Mouse (Mus musculus): ENCODE data around the gene Pou3f1. TPM values are rescaled to one million over a fixed set of nuclear protein-coding genes. Genes with fewer than 3 reads are reported as not detected.

Pou3f1 gene
- polyA plus RNA-seq, 1 experiment from 2014 or later: 3.0 TPM

- no peak overlapping the region for H3K4me2 ChIP-seq (ENCODE audit: low read length)
- no peak for ATAC-seq
- H3K27me3 ChIP-seq (replicated peaks; ENCODE audit: control insufficient read depth, insufficient read depth, low read length): peaks cover 6% of the 10 kb centered on the region
- H3K4me3 ChIP-seq (ENCODE audit: low read length): no peak overlapping the region
- 93% methylated on average over 9 of the region's 9 CpGs for WGBS
- H3K4me1 ChIP-seq (ENCODE audit: control insufficient read depth, insufficient read depth, low read depth, low read length): no peaks in the 10 kb centered on the region
- no peaks in the 10 kb centered on the region for H3K9me3 ChIP-seq (ENCODE audit: control insufficient read depth, low read length)
- no peak overlapping the region for H3K9ac ChIP-seq (ENCODE audit: low read depth, low read length)
- H3K27ac ChIP-seq (ENCODE audit: low read depth, low read length): no peak overlapping the region
- no peaks in the 10 kb centered on the region for H3K36me3 ChIP-seq (ENCODE audit: control insufficient read depth, insufficient read depth, low read length)
Observed at GRCm38 (mm10) chr4:124643859-124644258, 12.7 kb upstream of the Pou3f1 start.

GRCm38 (mm10) chr4:124644974-124645433, 11.6 kb upstream of the Pou3f1 start:
- Histone ChIP-seq H3K4me1 (ENCODE audit: control insufficient read depth, insufficient read depth, low read depth, low read length) (no peaks in the 10 kb centered on the region), H3K36me3 (ENCODE audit: control insufficient read depth, insufficient read depth, low read length) (no peaks in the 10 kb centered on the region), H3K4me2 (ENCODE audit: low read length) (no peak overlapping the region), H3K9ac (ENCODE audit: low read depth, low read length) (no peak overlapping the region), H3K9me3 (ENCODE audit: control insufficient read depth, low read length) (no peaks in the 10 kb centered on the region), H3K4me3 (ENCODE audit: low read length) (no peak overlapping the region), H3K27ac (ENCODE audit: low read depth, low read length) (no peak overlapping the region), H3K27me3 (replicated peaks; ENCODE audit: control insufficient read depth, insufficient read depth, low read length) (peaks cover 9% of the 10 kb centered on the region; the same call in 1 of the 2 replicates)
- WGBS: 31% methylated on average over 3 of the region's 3 CpGs
- ATAC-seq: no peak

GRCm38 (mm10) chr4:124646591-124646990, 10.0 kb upstream of the Pou3f1 start:
- WGBS: 31% methylated on average over 8 of the region's 8 CpGs
- Histone ChIP-seq H3K4me1 (ENCODE audit: control insufficient read depth, insufficient read depth, low read depth, low read length) (no peaks in the 10 kb centered on the region), H3K4me2 (ENCODE audit: low read length) (no peak overlapping the region), H3K27ac (ENCODE audit: low read depth, low read length) (no peak overlapping the region), H3K27me3 (replicated peaks; ENCODE audit: control insufficient read depth, insufficient read depth, low read length) (peaks cover 8% of the 10 kb centered on the region), H3K9me3 (ENCODE audit: control insufficient read depth, low read length) (no peaks in the 10 kb centered on the region), H3K9ac (ENCODE audit: low read depth, low read length) (no peak overlapping the region), H3K4me3 (ENCODE audit: low read length) (no peak overlapping the region), H3K36me3 (ENCODE audit: control insufficient read depth, insufficient read depth, low read length) (no peaks in the 10 kb centered on the region)
- no peak for ATAC-seq

GRCm38 (mm10) chr4:124647909-124648308, 8.7 kb upstream of the Pou3f1 start:
- H3K9ac ChIP-seq (ENCODE audit: low read depth, low read length): no peak overlapping the region
- H3K27ac ChIP-seq (ENCODE audit: low read depth, low read length): no peak overlapping the region
- peaks cover 12% of the 10 kb centered on the region for H3K27me3 ChIP-seq (replicated peaks; ENCODE audit: control insufficient read depth, insufficient read depth, low read length)
- ATAC-seq: no peak
- no peaks in the 10 kb centered on the region for H3K36me3 ChIP-seq (ENCODE audit: control insufficient read depth, insufficient read depth, low read length)
- no peak overlapping the region for H3K4me2 ChIP-seq (ENCODE audit: low read length)
- WGBS: 45% methylated on average over 5 of the region's 5 CpGs
- peaks cover 1% of the 10 kb centered on the region for H3K4me1 ChIP-seq (ENCODE audit: control insufficient read depth, insufficient read depth, low read depth, low read length)
- H3K9me3 ChIP-seq (ENCODE audit: control insufficient read depth, low read length): no peaks in the 10 kb centered on the region
- no peak overlapping the region for H3K4me3 ChIP-seq (ENCODE audit: low read length)

GRCm38 (mm10) chr4:124652886-124653285, 3.7 kb upstream of the Pou3f1 start:
- Histone ChIP-seq H3K4me3 (ENCODE audit: low read length) (no peak overlapping the region), H3K4me2 (ENCODE audit: low read length) (no peak overlapping the region), H3K9ac (ENCODE audit: low read depth, low read length) (no peak overlapping the region), H3K9me3 (ENCODE audit: control insufficient read depth, low read length) (no peaks in the 10 kb centered on the region), H3K4me1 (ENCODE audit: control insufficient read depth, insufficient read depth, low read depth, low read length) (peaks cover 10% of the 10 kb centered on the region), H3K36me3 (ENCODE audit: control insufficient read depth, insufficient read depth, low read length) (no peaks in the 10 kb centered on the region), H3K27ac (ENCODE audit: low read depth, low read length) (no peak overlapping the region), H3K27me3 (replicated peaks; ENCODE audit: control insufficient read depth, insufficient read depth, low read length) (peaks cover 35% of the 10 kb centered on the region)
- ATAC-seq: no peak
- 5% methylated on average over 9 of the region's 9 CpGs for WGBS

GRCm38 (mm10) chr4:124656854-124657650, 445 bp downstream of the Pou3f1 start:
- H3K4me1 ChIP-seq (ENCODE audit: control insufficient read depth, insufficient read depth, low read depth, low read length): peaks cover 25% of the 10 kb centered on the region

GRCm38 (mm10) chr4:124657781-124658180, 1.2 kb downstream of the Pou3f1 start:
- Histone ChIP-seq H3K36me3 (ENCODE audit: control insufficient read depth, insufficient read depth, low read length) (no peaks in the 10 kb centered on the region), H3K4me1 (ENCODE audit: control insufficient read depth, insufficient read depth, low read depth, low read length) (peaks cover 25% of the 10 kb centered on the region), H3K9me3 (ENCODE audit: control insufficient read depth, low read length) (no peaks in the 10 kb centered on the region), H3K9ac (ENCODE audit: low read depth, low read length) (peak overlapping the region; percentile 38), H3K27me3 (replicated peaks; ENCODE audit: control insufficient read depth, insufficient read depth, low read length) (peaks cover 50% of the 10 kb centered on the region), H3K4me2 (ENCODE audit: low read length) (peak overlapping the region; percentile 88), H3K4me3 (ENCODE audit: low read length) (peak overlapping the region; percentile 58), H3K27ac (ENCODE audit: low read depth, low read length) (no peak overlapping the region)
- WGBS: under 1% methylated on average over 31 of the region's 61 CpGs
- peak; percentile 1 for ATAC-seq

More at GRCm38 (mm10) chr4:124656854-124657650, 445 bp downstream of the Pou3f1 start:
- H3K4me2 ChIP-seq (ENCODE audit: low read length): peak overlapping the region; percentile 88
- peak overlapping the region; percentile 58 for H3K4me3 ChIP-seq (ENCODE audit: low read length)
- H3K36me3 ChIP-seq (ENCODE audit: control insufficient read depth, insufficient read depth, low read length): no peaks in the 10 kb centered on the region
- H3K9me3 ChIP-seq (ENCODE audit: control insufficient read depth, low read length): no peaks in the 10 kb centered on the region
- H3K27ac ChIP-seq (ENCODE audit: low read depth, low read length): 0 out of 2 replicates have a peak overlapping the region, but pooled peaks have one; percentile 4
- H3K9ac ChIP-seq (ENCODE audit: low read depth, low read length): peak overlapping the region; percentile 38
- ATAC-seq: peak; percentile 92
- 1% methylated on average over 57 of the region's 92 CpGs for WGBS
- H3K27me3 ChIP-seq (replicated peaks; ENCODE audit: control insufficient read depth, insufficient read depth, low read length): peaks cover 47% of the 10 kb centered on the region

- ATAC-seq: no peak
- Histone ChIP-seq H3K36me3 (ENCODE audit: control insufficient read depth, insufficient read depth, low read length) (no peaks in the 10 kb centered on the region), H3K9me3 (ENCODE audit: control insufficient read depth, low read length) (no peaks in the 10 kb centered on the region), H3K4me3 (ENCODE audit: low read length) (peak overlapping the region; percentile 58), H3K4me1 (ENCODE audit: control insufficient read depth, insufficient read depth, low read depth, low read length) (peaks cover 21% of the 10 kb centered on the region), H3K27ac (ENCODE audit: low read depth, low read length) (no peak overlapping the region), H3K4me2 (ENCODE audit: low read length) (peak overlapping the region; percentile 88), H3K27me3 (replicated peaks; ENCODE audit: control insufficient read depth, insufficient read depth, low read length) (peaks cover 49% of the 10 kb centered on the region), H3K9ac (ENCODE audit: low read depth, low read length) (peak overlapping the region; percentile 55)
- WGBS: under 1% methylated on average over 36 of the region's 39 CpGs
Observed at GRCm38 (mm10) chr4:124658412-124658851, 1.8 kb downstream of the Pou3f1 start.

Data from hindbrain, embryonic 16.5 days (tissue).